27 mouse cellular contexts compared by ENCODE assay signal in the genomic region with DNA sequence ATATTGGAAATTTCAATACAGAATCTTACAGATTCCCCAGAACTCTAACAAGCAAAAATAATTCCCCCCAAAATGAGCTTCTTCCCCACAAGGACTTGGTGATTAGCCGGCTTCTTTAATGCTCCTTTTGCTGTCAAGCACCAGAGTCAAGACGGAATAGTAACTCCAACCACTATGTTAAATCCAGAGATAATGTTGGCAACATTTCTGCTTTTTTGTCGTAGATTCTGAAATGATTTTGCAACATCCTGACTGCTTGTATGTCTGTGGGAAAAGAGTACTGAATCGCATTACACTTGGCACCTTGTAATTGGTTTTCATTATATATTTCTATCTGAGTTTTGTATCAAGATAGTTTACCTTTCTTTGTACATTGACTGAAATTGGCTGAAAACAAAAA.
"Had no signal": no experiment of that assay in that cellular context is flagged by ENCODE, and none has a peak within 500 bp of the region (broad histone marks: within the 10 kb centered on the region; RNA-seq: fewer than 3 reads in every experiment).

No protein-coding gene starts in this region.

- H3K36me3 ChIP-seq: heart, embryonic 15.5 days; hindbrain, embryonic 10.5 days; hindbrain, embryonic 12.5 days; intestine, embryonic 15.5 days; kidney, embryonic 15.5 days; limb, embryonic 15.5 days; liver, embryonic 12.5 days had no signal

- H3K9ac ChIP-seq: heart, embryonic 13.5 days; heart, embryonic 15.5 days; hindbrain, embryonic 12.5 days; hindbrain, embryonic 14.5 days; intestine, embryonic 15.5 days; kidney, embryonic 15.5 days; limb, embryonic 13.5 days; limb, embryonic 15.5 days; liver, embryonic 12.5 days; liver, embryonic 14.5 days had no signal

- H3K27me3 ChIP-seq: heart, embryonic 13.5 days; heart, embryonic 15.5 days; hindbrain, embryonic 12.5 days; intestine, embryonic 15.5 days; kidney, embryonic 15.5 days; limb, embryonic 13.5 days; limb, embryonic 15.5 days; liver, embryonic 12.5 days had no signal

- H3K27ac ChIP-seq: heart, adult 2 months; heart, embryonic 13.5 days; heart, embryonic 15.5 days; hindbrain, embryonic 10.5 days; hindbrain, embryonic 12.5 days; hindbrain, embryonic 14.5 days; intestine, embryonic 15.5 days; kidney, embryonic 15.5 days; kidney, postnatal 0 days; limb, embryonic 13.5 days; limb, embryonic 15.5 days; liver, embryonic 12.5 days; liver, embryonic 14.5 days had no signal

- H3K4me3 ChIP-seq: heart, adult 2 months; heart, embryonic 13.5 days; heart, embryonic 15.5 days; hindbrain, embryonic 10.5 days; hindbrain, embryonic 12.5 days; intestine, embryonic 15.5 days; kidney, embryonic 15.5 days; limb, embryonic 13.5 days; limb, embryonic 15.5 days; liver, embryonic 12.5 days had no signal

- H3K9me3 ChIP-seq: heart, embryonic 13.5 days; heart, embryonic 15.5 days; hindbrain, embryonic 10.5 days; hindbrain, embryonic 12.5 days; intestine, embryonic 15.5 days; kidney, embryonic 15.5 days; limb, embryonic 13.5 days; limb, embryonic 15.5 days; liver, embryonic 12.5 days had no signal

- H3K4me2 ChIP-seq: heart, embryonic 11.5 days; heart, embryonic 13.5 days; heart, embryonic 15.5 days; hindbrain, embryonic 12.5 days; hindbrain, embryonic 14.5 days; intestine, embryonic 15.5 days; kidney, embryonic 15.5 days; limb, embryonic 13.5 days; limb, embryonic 15.5 days; liver, embryonic 12.5 days had no signal

- DNase-seq: gastrocnemius, postnatal 25 days; heart, adult 2 months; heart, postnatal 14 days; heart, postnatal 36 days; kidney, adult 2 months; kidney, adult 9 months; kidney, postnatal 14 days; kidney, postnatal 36 days; layer of hippocampus, adult 9-11 months; layer of hippocampus, postnatal 36 days; left cerebral cortex, postnatal 4 days had no signal

- H3K4me1 ChIP-seq: heart, embryonic 15.5 days; hindbrain, embryonic 10.5 days; hindbrain, embryonic 12.5 days; intestine, embryonic 15.5 days; kidney, embryonic 15.5 days; limb, embryonic 13.5 days; limb, embryonic 15.5 days had no signal

- ATAC-seq: hindbrain, embryonic 16.5 days; inflammation-experienced regulatory T-cells, adult 6 months; intestine, embryonic 15.5 days; intestine, postnatal 0 days; liver, embryonic 12.5 days had no signal
